8 mouse cellular contexts compared by ENCODE assay signal in the genomic region with DNA sequence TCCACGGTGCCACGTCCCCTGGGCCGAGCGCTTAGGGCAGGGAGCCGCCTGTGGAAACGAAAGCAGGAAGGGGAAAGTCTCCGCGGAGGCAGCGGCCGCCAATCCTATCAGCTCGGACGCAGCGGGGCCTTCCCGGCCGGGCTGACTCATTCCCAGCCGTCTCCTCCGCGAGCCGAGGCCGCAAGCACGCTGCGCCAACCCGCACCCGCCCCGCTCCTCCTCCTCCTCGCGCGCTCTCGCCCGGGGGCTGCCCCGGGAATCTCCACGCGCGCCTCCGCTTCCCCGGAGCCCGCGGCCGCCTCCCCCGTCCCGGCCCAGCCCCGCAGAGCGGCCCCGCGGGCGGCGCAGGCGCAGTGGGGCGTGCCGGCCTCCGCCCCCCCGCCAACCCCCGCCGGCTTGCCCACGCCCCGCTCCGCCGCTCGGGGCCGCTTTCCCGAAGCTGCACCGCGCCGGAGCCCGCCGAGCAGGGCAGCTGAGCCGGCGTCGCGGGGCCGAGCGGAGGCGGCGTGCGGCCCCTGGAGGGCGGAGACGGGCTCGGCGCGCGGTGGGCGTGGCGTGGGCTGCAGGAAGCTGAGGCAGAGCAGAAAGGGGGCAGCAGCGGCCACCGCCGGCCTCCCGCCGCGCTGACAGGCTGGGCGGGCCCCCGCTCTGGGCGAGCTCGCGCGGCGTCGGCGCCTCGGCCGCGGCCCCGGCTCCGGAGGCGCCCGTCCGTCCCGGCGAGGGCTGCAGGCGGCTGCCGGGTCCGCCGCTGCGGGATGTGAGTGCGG. TPM values are rescaled to one million over a fixed set of nuclear protein-coding genes. Genes with fewer than 3 reads are reported as not detected.
DNase-seq lines count a peak whose midpoint lies in the region; ATAC-seq and TF ChIP-seq lines count a peak whose summit lies in the region.

A gene (plus strand): TSS at position 638 of the 767 bp plus-strand sequence.

- peaks cover 50% of the 10 kb centered on the region for H3K4me1 ChIP-seq in G1E (ENCODE audit: insufficient read depth, low read depth, low read length)
- H3K4me1 ChIP-seq in forebrain, embryonic 15.5 days = peaks cover 65% of the 10 kb centered on the region
- no peaks in the 10 kb centered on the region for H3K4me1 ChIP-seq in lung, embryonic 14.5 days (ENCODE audit: insufficient read depth)

- H3K27me3 ChIP-seq in G1E (ENCODE audit: insufficient read depth, low read length) = no peaks in the 10 kb centered on the region; the same call in 1 of the 2 replicates
- no peaks in the 10 kb centered on the region for H3K27me3 ChIP-seq in forebrain, embryonic 15.5 days
- no peaks in the 10 kb centered on the region for H3K27me3 ChIP-seq in lung, embryonic 14.5 days (ENCODE audit: insufficient read depth, low read length)

- intact Hi-C loops in heart, postnatal 14 days (cut with DNase I) = loop anchor here (5.0 kb wide), 5 partner anchors 106 to 474 kb away; a partner anchor contains a TSS

- H3K4me3 ChIP-seq in G1E (ENCODE audit: low read depth, low read length) = peak within 1 kb of the TSS; percentile 91
- H3K4me3 ChIP-seq in forebrain, embryonic 15.5 days = peak within 1 kb of the TSS; percentile 86
- H3K4me3 ChIP-seq in layer of hippocampus, adult 2 months = peak within 1 kb of the TSS; percentile 85
- peak within 1 kb of the TSS; percentile 86 for H3K4me3 ChIP-seq in lung, embryonic 14.5 days (ENCODE audit: low read depth, low read length)

- ATAC-seq in G1E (ENCODE audit: extremely low read depth, insufficient number of reproducible peaks, low FRiP score, poor library complexity, severe bottlenecking) = no peak
- ATAC-seq in forebrain, embryonic 15.5 days (replicated peaks) = peak; percentile 94
- peak; percentile 96 for ATAC-seq in lung, embryonic 14.5 days (ENCODE audit: insufficient read depth)
- ATAC-seq in neutrophil, adult 5-6 weeks (ENCODE audit: extremely low read depth, insufficient number of reproducible peaks, low FRiP score, poor library complexity, severe bottlenecking) = peak; percentile 61

- H3K9me3 ChIP-seq in G1E (replicated peaks) = no peaks in the 10 kb centered on the region
- H3K9me3 ChIP-seq in forebrain, embryonic 15.5 days = no peaks in the 10 kb centered on the region; the same call in 1 of the 2 replicates
- no peaks in the 10 kb centered on the region for H3K9me3 ChIP-seq in lung, embryonic 14.5 days (ENCODE audit: low read depth, low read length)

- H3K9ac ChIP-seq in forebrain, embryonic 15.5 days (replicated peaks) = peak within 1 kb of the TSS; percentile 97
- H3K9ac ChIP-seq in lung, embryonic 14.5 days = peak within 1 kb of the TSS; percentile 94

- peaks cover 15% of the 10 kb centered on the region for H3K36me3 ChIP-seq in G1E (replicated peaks)
- H3K36me3 ChIP-seq in forebrain, embryonic 15.5 days = 0 out of 2 replicates have a peak, but pooled peaks cover 3% of the 10 kb centered on the region
- H3K36me3 ChIP-seq in lung, embryonic 14.5 days (ENCODE audit: insufficient read depth) = no peaks in the 10 kb centered on the region

- H3K27ac ChIP-seq in forebrain, embryonic 15.5 days (replicated peaks) = peak within 1 kb of the TSS; percentile 98
- H3K27ac ChIP-seq in layer of hippocampus, adult 2 months = peak within 1 kb of the TSS; percentile 99
- peak within 1 kb of the TSS; percentile 97 for H3K27ac ChIP-seq in lung, embryonic 14.5 days (ENCODE audit: low read depth)

- peak; percentile 73 for DNase-seq in G1E (ENCODE audit: low spot score)
- peak; percentile 90 for DNase-seq in cerebellum, adult 11-12 months
- DNase-seq in heart, postnatal 14 days = peak; percentile 95 to 98
- DNase-seq in layer of hippocampus, adult 2 months (ENCODE audit: low spot score in 2 of 2) = peak; percentile 87
- peak; percentile 97 for DNase-seq in lung, embryonic 14.5 days
- peak; percentile 91 for DNase-seq in testis, postnatal 14 days (ENCODE audit: low spot score)

- TF ChIP-seq CTCF in G1E (IDR thresholded peaks at IDR 0.05; ENCODE audit: low read depth, low read length) = no peak
- peak; percentile 52 for TF ChIP-seq CTCF in layer of hippocampus, adult 2 months (conservative IDR thresholded peaks at IDR 0.05)
- 0 out of 2 replicates have a peak, but pooled peaks have one; percentile 1 for TF ChIP-seq CTCF in lung, embryonic 14.5 days (IDR thresholded peaks at IDR 0.05; ENCODE audit: low read depth)

- peak within 1 kb of the TSS; percentile 55 for H3K4me2 ChIP-seq in forebrain, embryonic 15.5 days (replicated peaks)
- H3K4me2 ChIP-seq in lung, embryonic 14.5 days = peak within 1 kb of the TSS; percentile 96

- under 1% methylated on average over 104 of the region's 114 CpGs for WGBS in forebrain, embryonic 15.5 days
- WGBS in lung, embryonic 14.5 days = under 1% methylated on average over 111 of the region's 114 CpGs

RNA-seq across cellular contexts. Expression of the gene that starts here (rescaled TPM):
- total RNA-seq in G1E (2014; fragmentation: Nextera tagmentation) (150 and 170 TPM in 2 replicates), G1E (2017) (107 and 132 TPM in 2 replicates)
- polyA plus RNA-seq in G1E (2012) = 7.3 and 9.4 TPM in 2 replicates
- polyA plus RNA-seq in forebrain, embryonic 15.5 days (2015; fragmentation: Nextera tagmentation; extraction: Ambion mirVana) = 19.2 and 19.8 TPM in 2 replicates
- total RNA-seq in heart, postnatal 14 days (2021) = 10 to 100 TPM; 14.5 to 15.2 TPM
- total RNA-seq in layer of hippocampus, adult 2 months (2021) = 10 to 100 TPM; 27.1 to 28.1 TPM
- polyA plus RNA-seq in lung, embryonic 14.5 days (2014; fragmentation: Nextera tagmentation; extraction: Ambion mirVana) = 10.9 and 11.6 TPM in 2 replicates
- 116 and 131 TPM in 2 replicates for total RNA-seq in neutrophil, adult 5-6 weeks (2017)
